Mouse (Mus musculus) embryo, embryonic 10 days (tissue): ENCODE data around the gene Ap1m1.

Source experiments
- DNase-seq: peaks from one replicate; pipeline ENCODE4 v3.0.0-alpha.2; 2015; ENCODE audit warnings: low spot score

The Ap1m1 gene

GRCm38 (mm10) chr8:72259862-72260261 is 20.0 kb downstream of the Ap1m1 start:
- no peak for DNase-seq

DNA sequence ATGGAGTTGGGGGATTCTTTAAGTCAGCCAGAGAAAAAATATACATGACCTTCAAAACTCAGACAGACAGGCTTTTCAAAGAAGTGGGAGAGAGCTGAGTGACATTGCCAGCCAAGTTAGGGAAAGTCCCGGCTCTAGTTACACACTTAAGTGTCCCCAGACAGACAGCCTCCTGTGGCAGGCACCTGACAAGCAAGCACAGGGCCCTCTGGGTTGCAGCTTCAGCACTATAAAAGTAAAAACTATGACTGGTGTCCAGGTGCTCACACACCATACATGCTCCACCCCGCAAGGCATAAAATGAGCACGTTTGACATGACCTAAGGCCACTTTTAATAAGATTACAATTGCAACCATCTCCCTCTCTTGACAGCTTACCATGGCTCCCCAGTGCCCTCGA is 20.8 kb downstream of the Ap1m1 start:
- DNase-seq = no peak

- DNase-seq = peak; percentile 83
These were observed 21.2 kb downstream of the Ap1m1 start for GRCm38 (mm10) chr8:72261019-72261418.

DNA sequence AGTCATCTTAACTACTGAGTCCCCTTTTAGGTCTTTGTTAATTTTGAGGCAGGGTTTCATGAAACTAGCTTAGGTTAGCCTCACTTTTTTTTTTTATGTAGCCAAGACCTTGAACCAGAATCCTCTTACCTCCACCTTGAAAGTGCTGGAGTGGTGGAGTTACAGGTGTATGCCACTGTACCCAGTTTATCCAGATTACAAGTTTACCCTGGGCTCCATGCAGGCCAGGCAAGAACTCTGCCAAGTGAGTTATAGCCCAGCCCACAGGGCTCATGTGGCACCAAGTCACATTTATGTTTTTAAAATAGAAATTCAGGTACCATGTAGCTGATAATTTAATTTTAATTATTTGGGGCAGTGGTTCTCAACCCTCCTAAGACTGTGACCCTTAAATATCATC is 21.6 kb downstream of the Ap1m1 start:
- DNase-seq = no peak

DNA sequence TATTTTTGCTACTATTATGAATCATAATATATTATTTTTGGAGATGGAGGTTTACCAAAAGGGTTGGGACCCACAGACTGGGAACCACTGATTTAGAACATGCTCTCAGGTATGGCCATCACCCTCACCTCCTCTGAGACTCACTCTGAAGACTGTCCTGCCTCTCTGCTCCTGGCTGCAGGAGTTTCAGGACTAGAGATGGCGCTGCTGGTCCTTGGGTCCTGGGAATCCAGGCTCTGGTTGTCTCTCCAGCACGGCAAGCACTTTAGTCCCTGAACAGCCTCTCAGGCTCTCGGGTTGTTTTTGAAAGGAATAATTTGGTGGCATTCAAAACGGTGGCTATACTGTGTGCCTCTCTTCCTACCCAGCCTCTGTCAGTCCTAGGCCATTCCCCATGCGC is 22.1 kb downstream of the Ap1m1 start:
- DNase-seq = peak; percentile 36

DNA sequence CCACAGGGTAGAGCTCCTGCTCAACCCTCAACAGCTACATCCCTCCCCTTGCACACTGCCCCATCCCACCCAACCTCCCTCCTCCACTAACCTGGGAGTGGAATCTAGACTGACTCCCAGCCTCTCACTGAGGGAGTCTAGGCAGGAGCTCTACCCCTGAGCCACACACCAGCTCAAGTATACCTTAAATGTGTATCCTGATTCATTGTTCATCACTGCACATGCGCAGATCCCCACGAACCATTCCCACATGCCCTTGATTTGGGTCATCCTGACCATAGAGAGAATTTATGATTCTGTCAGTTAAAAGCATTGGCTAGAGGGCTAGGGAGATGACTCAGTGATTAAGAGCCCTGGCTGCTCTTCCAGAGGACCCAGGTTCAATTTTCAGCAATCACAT is 22.9 kb downstream of the Ap1m1 start:
- DNase-seq = no peak

DNA sequence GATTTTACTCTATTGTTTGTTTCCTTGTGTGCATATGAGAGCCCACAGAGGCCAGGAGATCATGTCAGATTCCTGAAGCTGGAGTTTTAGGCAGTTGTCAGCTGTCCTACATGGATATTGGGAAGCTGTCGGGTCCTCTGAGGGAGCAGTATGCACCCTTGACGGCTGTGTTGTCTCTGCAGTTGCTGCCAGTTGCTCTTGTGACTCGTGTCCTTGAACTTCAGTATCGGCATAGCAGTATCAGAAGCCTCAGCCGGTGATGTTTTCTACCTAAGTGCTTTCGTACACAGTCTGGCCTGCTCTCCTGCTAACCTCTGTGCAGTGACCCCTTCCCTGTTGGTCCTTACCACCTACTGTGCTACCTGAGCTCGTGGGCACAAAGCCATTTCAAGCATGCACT is 23.6 kb downstream of the Ap1m1 start:
- no peak for DNase-seq

DNA sequence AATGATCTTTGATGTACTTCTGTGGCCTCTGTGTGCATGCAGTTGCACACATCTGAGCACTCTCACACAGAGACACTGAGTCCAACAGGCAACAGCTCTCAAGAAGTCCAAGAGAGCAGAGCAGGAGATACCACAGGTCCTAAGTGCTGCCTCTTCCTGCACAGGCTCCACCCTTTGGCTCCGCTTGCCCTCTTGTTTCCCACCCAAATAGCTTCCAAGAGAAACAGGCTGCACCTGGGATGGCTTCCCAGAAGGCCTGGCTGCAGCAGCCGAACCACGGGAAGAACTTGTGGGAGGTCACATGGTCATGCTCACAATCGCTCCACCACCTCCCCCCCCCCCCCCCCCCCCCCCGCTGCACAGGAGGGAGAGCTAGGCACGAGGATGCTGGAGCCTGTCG is 25.5 kb downstream of the Ap1m1 start:
- DNase-seq = no peak

GRCm38 (mm10) chr8:72266671-72267070 is 26.9 kb downstream of the Ap1m1 start:
- DNase-seq = no peak

- no peak for DNase-seq
These were observed 27.3 kb downstream of the Ap1m1 start for GRCm38 (mm10) chr8:72267106-72267505.

GRCm38 (mm10) chr8:72268356-72268755 is 28.5 kb downstream of the Ap1m1 start:
- peak; percentile 41 for DNase-seq

- DNase-seq = no peak
These were observed 30.8 kb downstream of the Ap1m1 start for GRCm38 (mm10) chr8:72270606-72271005.

DNA sequence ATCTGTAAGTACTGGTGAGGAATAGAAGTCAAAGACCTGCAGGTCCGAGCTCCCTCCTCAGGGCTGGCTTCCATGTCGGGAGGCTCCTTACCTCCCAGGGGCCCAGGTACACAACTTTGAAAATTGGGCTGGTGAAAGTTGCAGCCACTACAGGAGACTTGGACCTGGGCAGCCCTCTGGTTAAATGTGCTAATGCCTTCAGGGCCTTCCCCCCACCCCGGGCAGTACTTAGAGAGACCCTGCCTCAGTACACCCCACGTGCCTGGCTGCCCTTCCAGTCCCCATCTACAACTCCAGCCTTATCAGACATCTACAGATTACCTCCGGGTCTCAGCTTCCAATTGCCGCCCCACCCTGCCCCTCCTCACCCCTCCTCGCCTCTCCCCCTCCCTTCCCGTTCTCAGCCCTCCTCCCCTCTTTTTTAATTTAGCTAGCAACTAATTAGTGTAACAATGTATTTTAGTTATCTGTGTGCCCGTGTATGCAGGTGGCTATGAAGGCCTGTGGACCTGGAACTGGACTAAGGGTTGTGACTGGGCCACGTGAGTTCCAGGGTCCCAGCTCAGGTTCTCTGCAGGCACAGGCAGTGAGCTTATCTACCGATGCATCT is 31.3 kb downstream of the Ap1m1 start:
- no peak for DNase-seq

DNA sequence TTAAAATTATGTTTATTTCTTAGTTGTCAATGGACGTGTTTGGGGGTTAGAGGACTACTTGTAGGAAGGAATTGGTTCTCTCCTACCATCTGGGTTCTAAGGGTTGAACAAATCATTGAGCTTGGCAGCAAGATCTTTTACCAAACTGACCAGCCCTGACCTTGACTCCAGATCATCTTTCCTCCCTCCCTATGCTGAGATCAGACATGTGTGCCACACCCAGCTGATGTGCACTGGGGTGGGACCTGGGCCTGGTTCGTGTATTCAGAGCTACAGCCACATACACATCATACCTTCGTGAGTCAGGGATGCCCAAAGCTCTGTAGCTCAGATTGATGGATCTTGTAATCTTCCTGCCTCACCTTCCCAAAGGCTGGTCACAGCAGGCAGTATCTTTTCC is 31.9 kb downstream of the Ap1m1 start:
- DNase-seq = no peak

GRCm38 (mm10) chr8:72272361-72272760 is 32.5 kb downstream of the Ap1m1 start:
- peak; percentile 67 for DNase-seq

DNA sequence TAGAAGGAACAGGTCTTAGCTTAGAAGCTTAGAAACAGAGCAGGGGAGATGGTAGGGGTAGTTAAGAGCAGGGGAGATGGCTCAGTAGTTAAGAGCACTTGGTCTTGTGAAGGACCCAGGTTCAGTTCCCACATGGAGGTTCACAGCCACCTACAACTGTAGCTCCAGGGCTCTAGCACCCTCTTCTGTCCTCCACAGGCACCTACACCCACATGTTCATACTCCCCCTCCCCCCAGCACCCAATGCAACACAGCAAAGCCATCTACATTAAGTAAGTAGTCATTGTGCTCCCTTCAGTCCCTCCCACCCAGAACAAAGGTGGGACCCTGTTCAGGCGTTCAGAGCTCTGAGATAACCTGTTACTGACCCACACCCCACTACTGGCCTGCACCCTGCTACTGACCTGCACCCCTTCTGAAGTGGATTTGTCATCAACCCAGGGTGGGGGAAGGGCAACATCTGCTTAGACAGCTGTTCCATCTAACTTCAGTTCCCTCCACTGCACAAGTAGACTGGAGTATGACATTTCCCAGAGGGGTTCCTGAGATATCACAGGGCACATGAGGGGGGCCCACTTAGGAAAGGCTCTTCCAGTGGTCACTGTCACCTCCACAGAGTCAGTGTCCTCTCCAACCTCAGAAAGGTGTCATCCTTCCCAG is 33.4 kb downstream of the Ap1m1 start:
- no peak for DNase-seq

- no peak for DNase-seq
These were observed 34.0 kb downstream of the Ap1m1 start for GRCm38 (mm10) chr8:72273807-72274206.

- DNase-seq = no peak
These were observed 37.4 kb downstream of the Ap1m1 start for GRCm38 (mm10) chr8:72277244-72277643.

DNA sequence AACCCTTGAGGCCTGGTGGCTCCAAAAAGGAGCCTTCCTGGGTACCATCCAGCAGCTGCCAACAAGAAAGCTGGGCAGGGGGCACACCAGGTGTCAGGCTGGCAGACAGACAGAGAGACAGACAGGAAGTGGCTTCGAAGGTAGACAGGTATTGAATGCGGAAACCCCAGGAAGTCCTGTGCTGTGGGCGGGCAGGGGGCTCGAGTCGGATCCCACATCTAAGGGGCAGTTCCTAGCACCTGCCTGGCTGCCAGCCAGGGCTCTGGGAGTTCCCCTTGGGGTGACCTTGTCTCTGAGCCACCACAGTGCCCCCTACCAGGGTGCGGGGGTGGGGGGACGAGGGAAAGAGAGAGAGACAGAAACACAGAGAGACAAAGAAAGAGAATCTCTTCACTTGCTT is 39.3 kb downstream of the Ap1m1 start:
- DNase-seq = no peak

DNA sequence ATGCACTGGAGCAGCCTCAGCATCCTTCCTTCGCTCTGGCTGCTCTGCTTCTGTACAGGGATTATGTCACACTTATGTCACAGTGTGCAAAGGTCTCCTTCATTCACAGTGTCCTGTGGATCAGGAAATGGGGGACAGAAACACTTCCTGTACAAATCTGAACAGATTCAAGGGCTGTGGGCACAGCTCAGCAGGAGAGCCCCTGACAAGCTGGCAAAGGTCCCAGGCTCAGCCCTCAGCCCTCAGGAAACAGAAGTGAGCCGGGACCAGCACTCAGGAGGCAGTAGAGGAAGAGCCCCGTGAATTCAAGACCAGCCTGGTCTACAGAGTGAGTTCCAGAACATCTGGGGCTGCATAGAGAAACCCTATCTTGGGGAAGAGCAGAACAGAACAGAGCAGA is 41.8 kb downstream of the Ap1m1 start:
- DNase-seq = no peak

DNA sequence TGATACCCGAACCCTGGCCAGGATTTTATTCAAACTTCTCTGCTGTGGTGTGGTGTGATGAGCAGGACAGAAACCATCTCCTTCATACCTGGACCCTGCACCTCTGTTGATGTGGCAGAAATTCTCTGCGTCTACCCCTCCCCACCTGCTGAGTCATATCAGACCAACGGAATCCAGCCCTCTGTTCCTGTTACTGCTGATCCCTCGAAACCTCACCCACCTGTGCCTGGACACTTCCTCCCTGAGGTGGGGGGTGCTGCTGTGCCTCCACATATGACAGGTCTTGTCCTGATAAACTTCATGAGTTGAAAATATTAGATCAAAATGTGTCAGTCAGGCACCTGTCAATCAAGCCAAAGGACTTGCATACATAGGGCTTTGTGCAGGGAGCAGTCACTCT is 45.5 kb downstream of the Ap1m1 start:
- DNase-seq = no peak

- no peak for DNase-seq
These were observed 49.2 kb downstream of the Ap1m1 start for GRCm38 (mm10) chr8:72289051-72289450.

DNA sequence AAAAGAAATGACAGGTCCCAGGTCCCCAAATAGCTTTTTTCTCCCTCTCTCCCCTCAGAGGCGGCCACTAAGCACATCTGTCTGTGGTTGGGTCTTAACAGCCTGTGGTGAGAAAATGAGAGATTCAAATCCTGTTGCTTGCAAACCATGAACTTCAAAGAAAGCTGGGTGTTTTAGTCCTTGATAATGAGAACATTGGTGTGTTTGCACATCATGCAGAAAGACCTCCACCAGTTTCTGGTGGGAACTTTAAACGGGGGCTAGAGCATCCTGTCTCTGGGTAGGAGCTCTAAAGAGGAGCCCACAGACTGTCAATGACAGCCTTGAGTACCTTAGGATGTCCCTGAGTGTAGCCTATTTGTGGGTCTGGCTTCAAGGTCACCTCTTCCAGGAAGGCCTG is 51.3 kb downstream of the Ap1m1 start:
- DNase-seq = no peak

- DNase-seq = no peak
These were observed 53.5 kb downstream of the Ap1m1 start for GRCm38 (mm10) chr8:72293309-72293708.
